Mouse (Mus musculus): ENCODE data around the gene Havcr2.

DNA sequence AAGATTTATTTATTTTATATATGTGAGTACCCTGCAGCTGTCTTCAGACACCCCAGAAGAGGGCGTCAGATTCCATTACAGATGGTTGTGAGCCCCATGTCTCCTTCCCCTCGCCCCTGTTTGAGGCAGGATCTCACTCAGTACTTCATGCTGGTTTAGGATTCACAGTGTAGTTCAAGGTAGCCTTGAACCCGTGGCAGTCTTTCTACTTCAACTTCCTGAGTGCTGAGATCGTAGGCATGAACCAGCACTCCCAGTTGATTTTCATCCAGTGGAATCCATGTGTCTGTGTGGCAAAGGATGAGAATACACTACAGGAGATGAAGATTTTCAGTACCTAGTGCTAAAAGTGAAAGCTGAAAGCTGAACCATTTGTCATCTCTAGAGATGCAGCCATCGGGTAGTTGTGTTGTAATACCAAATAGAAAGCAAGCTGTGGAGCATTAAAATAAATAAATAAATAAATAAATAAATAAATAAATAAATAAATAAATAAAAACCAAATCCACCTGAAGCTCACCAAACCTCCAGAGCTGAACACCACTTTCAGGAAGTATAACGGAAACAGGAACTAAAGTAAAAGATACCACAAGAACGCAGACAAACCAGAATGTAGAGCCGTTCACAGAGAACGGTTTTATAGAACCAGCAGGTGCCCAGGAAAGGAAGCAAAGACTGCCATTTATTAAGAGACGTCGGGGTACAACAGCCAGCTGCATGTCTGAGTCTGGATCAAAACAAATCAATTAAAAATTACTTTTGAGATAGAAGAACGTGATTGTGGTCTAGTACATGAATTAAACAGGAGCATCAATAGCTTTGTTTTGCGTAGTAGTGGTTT, 6.9 kb upstream of the Havcr2 start:
- TF ChIP-seq CTCF (IDR thresholded peaks at IDR 0.05; ENCODE audit: low read depth, low read length): no peak
- no peak for TF ChIP-seq GATA1 (IDR thresholded peaks at IDR 0.05; ENCODE audit: borderline replicate concordance, low read length)
- TF ChIP-seq POLR2AphosphoS5 (IDR thresholded peaks at IDR 0.05; ENCODE audit: insufficient replicate concordance, low read depth, low read length): no peak
- no peak for TF ChIP-seq TAL1 (conservative IDR thresholded peaks at IDR 0.05; ENCODE audit: low read depth, low read length)
